Mouse (Mus musculus) brain, adult 2 months (tissue): ENCODE results near the gene Srsf10.

ENCODE experiments used
- DNase-seq: peaks from one replicate; pipeline ENCODE4 v3.0.0; 2011; ENCODE audit warnings: low read depth, low spot score

Gene Srsf10

DNA sequence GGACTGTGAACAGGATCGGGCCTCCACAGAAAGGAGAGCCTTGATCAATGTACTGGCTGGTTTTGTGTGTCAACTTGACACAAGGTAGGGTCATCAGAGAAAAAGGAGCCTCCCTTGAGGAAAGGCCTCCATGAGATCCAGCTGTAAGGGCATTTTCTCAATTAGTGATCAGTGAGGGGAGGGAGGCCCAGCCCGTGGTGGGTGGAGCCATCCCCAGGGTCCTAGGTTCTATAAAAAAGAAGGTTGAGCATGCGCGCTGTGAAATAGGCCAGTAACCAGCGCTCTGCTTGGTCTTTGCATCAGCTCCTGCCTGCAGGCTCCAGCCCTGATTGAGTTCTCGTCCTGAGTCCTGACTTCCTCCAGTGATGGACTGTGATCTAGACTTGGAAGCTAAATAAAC lies 29.0 kb downstream of the Srsf10 start:
- DNase-seq: no peak

DNA sequence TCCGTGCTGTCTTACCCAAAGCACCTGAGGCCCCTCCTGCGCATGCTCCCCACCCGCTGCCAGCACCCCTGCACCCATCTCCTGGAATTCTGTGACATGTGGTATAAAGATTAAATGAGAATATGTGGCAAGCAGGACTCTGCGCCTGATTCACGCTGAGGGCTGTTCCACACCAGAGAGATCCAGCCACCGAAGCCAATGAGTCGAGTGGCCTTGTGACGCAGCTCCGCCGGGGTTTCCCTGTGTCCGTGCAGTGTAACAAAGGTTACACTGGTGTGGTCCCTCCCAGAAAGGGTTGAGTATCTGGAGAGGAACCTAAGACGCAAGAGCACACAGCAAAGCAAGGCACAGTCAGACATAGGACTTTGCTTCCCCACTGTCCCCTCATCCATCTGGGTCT lies 30.1 kb downstream of the Srsf10 start:
- no peak for DNase-seq

DNA sequence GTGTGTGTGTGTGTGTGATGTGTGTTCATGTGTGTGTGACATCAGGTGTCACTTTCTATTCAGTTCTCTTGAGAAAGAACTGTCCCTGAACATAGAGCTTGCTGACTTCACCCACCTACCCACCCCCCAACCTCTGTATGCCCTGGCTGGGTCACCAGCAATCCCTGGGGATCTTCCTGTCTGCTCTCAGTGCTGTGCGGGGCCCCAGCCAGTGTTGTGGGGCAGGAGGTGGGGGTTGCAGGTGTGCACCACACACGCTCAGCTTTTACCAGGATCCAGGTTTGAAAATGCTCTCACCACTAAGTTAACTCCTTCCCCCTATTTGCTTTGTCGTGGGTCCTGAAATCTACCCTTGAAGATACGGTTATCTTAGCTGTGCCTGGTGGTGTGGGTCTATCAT lies 30.6 kb downstream of the Srsf10 start:
- DNase-seq: no peak

DNA sequence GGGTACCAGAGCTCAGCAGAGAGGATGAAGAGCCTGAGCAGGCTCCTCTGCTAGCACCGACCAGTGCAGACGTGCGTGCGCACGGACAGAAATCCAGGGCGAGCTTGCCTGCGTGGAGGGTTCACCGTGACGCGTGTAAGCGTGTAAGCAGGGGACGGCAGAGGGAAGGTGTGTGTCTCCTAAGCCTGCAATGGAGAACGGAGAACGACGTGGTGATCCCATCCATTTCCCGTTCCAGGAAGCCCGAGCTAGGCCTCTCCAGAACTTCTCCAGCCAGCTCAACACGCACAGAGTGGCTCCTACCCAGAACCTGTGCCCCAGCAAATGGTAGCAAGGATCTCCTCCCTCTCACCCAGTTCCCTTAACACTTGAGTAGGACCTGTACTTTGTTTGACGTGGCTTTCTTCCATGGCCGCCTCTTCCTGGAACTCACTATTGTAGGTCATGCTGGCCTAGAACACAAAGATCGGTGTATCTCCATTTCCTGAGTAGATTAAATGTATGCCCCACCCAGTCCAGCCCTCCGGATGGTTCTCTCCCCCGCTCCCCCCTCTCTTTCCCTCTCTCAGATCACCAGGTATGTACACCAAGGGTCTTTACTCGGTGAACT lies 33.0 kb downstream of the Srsf10 start:
- no peak for DNase-seq

DNA sequence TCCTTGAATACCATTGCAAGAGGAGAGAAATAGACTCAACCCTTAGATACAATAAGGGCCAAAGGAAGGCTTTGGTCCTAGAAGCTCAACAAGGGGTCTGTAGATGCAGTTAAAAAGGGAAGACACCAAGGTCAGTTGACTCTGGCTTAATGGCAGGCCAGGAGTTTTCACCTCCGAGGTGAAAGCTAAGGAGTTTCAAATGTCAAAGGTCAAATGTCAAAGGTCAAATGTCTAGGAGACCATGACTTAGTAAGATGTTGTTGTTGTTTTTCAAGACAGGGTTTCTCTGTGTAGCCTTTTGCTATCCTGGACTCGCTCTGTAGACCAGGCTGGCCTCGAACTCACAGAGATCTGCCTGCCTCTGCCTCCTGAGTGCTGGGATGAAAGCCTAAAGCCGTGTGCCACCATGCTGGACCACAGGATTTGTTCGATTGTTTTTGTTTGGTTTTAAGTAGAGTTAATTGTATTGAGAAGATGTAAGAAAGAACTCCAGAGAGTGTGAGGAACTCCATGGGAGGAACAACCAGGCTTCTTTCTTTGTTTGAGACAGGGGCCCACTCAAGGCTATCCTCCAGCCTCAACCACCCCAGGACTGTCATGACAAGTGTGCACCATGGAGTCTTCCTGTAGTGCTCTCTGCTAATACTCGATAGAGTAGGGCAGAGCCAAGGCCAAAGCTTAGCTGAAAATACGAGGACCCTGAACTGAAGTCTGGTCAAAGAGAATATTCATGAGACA lies 33.8 kb downstream of the Srsf10 start:
- no peak for DNase-seq

DNA sequence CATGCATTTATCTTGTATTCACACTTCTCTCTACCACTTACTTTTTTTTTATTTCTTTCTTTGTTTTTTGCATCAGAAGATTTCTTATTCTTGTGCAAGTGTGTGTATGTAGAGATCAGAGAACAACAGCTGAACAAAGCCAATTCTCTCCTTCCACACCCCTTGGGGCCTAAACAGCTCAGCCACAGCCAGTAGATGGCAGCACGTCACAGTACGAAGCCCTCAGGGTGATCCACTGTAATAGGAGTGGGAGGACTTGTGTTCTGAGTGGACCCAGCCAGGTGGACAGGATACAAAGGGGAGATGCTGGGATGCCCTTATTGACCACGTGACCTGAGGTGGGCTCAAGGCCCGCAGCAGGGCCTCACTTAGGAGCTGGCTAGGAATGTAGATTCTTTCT lies 34.3 kb downstream of the Srsf10 start:
- DNase-seq: peak; percentile 89

DNA sequence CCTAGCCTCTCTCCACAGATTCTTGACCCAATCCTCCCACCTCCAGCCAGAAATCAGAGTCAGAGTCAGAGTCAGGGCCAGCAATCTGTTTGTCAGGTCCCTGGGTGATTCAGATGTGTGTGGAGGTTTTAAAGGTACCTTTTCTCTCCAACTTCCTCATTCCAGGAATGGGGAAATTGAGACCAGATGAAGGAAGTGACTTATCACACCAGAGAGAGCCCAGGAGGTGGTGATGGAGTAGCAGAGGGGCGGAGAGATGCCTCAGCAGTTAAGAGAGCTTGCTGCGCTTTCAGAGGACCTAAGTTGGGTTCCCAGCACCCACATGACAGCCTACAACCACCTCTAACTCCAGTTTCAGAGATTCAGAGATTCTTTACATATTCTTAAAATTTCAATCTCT lies 36.0 kb downstream of the Srsf10 start:
- DNase-seq: no peak

DNA sequence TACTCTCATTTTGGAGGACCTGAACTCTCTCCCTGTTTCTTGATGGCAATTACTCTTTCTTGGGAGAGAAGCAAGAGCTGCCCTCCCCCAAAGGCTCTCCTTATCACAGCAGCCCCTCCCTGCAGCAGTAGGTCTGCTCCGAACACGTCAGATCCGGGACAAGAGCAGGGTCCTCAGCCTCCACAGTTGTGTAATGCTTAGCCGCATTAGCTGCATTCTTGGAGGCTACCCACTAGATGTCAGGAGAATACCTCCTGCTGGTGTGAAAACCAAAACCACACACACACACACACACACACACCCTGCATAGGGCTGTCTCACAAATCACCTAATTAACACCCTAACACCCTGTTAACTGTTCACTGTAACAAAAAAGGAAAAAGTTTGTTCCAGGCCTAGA lies 37.3 kb downstream of the Srsf10 start:
- no peak for DNase-seq

DNA sequence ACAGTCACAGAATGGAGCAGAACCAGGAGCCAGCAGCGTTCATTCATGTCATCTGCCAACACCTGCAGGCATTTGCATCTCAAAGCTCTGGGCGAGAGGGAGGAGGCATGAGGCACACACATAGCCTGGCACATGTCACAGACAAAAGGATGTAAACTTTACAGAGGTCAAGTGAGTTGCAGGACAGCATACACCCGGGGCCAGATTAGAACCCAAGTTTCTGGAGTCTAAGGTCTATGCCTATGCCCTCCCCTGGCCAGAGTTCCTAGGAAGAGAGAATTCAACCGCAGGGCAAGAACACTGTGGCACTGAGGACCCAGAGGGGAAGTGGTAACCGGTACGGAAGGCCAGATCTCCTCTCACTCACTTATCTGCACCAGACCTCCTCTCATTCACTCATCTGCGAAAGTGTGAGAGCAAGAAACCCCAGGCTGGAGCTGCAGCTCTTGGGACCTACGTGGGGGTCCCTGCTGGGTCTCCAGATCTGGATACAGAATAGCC lies 39.6 kb downstream of the Srsf10 start, which contains the start of gene Cnr2:
Gene Cnr2, plus strand, starts transcription at position 324 of the 501 bp plus-strand sequence.
- DNase-seq: no peak

DNA sequence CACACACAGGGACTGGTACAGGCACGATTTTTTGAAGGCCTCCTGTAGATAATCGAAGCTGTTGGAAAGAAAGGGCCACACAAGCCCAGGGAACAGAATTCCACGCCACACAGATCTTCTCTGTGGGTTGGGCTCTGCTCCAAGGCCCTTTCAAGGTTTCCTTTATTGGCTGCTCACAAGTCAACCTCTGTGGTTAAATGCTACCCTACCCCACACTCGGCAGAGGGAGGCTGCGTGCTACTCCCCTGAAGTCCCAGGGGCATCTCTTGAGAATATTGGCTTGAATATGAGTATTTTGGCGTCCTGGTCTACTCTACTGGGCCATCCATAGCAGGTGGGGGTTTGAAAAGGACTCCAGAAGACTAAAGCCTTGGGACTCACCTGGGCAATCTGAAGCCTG lies 40.6 kb downstream of the Srsf10 start:
- no peak for DNase-seq

DNA sequence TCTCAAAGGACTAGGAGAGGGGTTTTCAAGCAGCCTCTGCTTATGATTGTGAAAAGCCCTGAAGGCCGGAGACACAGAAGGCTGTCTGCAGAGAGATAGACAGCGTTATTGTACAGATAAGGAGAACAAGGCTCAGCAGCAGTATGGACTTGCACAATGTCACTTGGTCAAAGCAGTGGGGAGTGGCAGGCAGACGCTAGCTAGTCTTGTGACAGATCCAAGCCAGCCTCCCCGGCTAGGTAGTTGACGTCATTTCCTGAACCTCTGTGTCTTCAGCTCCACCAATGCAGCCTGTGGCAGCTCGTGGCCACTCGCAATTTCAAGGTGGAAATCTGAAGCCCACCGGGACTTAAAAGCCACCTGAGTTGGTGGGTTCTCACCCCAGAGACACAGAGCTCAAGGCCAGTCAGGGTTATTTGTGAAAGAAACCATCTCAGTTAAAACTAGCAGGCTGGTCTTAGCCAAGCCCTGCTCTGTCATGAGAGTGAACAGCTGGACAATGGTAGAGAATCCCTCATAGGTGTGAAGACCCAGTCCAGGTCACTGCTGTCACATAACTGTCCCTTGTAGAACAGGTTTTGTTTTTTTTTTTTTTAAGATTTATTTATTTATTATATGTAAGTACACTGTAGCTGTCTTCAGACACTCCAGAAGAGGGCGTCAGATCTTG lies 43.0 kb downstream of the Srsf10 start:
- no peak for DNase-seq

DNA sequence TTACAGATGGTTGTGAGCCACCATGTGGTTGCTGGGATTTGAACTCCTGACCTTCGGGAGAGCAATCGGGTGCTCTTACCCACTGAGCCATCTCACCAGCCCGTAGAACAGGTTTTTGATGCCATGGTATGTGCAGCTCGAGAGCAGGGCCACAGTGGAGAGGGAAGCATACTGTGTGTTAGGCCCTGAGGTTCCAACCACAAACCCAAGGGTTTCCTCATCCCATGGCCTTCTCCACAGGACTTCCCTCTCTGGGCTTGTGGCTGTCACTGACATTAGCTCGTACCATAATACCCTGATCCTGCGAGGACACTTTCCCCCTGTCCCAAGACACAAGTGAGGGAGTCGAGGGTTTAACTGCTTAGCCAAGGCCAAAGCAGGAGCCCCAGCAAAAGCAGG lies 43.5 kb downstream of the Srsf10 start:
- DNase-seq: no peak

DNA sequence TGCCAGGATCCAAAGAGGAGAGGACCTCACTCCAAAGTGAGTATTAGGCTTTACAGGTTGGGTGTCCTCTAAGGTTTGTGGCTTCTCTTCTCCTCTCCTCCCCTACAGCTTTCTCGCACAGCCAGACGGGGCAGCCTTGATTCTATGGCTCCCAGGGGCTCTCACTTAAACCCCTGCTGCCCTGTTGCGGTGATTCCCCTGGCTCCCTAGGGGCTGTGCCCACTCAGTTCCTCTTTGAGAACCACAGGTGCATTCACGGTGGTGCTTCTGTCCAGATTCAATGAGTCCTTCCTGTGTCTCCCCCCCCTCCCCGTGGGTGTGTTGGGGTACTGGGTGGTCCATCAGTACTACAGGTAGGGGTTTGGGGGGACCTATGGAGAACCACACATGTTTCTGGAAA lies 44.5 kb downstream of the Srsf10 start:
- no peak for DNase-seq

DNA sequence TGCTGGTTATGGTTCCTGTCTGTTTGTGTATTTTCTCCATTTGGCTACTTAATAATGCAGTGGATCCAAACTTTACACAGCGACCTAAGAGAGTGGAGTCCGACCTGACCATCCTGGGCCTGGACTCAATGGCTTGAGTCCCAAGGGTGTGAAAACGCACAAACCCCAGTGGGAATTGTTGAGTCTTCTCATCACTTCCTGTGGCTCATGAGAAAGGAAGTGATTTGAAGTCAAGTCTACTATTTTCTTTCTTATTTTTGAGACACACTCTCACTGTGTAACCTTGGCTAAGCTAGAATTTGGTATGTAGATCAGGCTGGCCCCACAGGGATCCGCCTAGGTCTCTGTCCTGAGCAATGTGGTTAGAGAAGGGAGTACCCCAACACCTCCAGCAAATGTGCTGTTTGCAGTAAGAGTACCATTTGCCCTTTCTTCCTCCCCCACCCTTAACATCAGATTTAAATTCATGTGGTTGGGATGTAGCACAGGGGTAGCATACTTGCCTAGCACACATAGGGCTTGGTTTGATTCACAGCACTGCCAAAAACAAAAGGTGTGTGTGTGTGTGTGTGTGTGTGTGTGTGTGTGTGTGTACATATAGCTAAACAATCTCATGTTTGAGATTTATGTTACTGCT lies 47.2 kb downstream of the Srsf10 start:
- no peak for DNase-seq

DNA sequence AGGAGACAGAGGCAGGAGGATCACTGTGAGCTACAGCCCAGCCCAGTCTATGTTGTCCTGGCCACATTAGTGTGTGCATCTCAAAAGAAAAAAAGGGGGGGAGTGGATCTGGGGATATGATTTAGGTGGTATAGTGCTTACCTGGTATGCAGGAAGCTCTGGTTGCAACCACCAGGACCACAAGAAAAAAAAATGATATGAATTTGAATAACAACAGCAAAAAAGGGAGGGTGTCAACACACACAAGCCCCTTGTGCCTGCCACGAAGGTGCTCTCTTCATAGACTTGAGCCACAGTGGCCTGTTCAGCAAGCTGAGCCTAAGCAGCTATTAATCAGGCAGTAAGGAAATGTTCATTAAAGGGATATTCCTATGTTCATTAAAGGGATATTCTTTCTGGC lies 49.3 kb downstream of the Srsf10 start:
- no peak for DNase-seq

DNA sequence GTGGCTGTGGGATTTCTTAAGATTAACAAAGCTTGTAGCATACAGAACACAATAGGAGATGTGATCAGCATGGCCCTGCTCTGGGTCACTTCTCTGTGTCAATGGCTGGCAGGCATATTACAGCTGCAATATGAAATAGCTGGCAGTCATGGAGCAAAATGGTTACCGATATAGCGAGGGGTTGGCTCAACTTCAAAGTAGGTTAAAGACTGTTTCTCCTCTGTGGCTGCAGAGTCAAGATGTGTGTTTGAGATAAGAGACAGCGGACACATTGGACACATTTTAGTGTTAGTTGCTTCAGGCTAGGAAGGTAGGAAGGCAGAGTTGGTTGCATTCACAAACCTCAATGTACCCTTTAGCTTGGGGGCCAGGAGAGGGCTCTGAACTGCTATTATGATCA lies 51.1 kb downstream of the Srsf10 start:
- no peak for DNase-seq

DNA sequence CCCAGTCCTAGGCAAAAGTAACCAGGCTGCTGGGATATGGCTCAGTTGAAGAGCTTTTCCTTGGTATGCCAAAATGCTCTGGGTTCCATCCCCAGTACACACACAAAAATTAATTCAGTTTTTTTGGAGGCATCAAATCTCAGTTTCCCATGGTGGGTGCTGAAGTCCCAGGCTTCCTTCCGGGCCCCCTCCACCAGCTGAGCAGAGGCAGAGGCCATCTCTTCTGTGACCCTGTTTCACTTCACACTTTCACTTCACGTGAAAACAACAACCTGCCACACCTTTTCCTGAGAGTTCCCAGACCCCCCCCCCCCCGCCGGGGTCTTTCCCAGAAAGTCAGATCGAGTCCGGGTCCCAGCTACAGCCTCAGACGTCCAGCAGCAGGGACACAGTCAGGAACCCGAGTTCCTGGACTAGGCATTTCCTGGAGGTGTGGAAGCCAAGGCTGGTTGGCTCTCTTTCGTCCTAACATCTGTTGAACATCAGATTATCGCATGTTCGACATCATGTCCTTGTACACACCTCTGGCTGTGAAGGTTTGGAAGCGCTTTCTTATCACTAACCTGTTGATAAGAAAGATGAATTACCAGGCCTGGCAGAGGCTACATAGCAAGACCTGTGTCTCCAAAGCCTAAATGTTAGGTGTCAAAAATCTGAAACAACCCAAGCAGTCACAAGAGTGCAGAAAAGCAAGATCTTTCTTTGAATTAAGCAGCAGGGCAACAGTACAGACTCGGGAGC lies 53.9 kb downstream of the Srsf10 start:
- no peak for DNase-seq

DNA sequence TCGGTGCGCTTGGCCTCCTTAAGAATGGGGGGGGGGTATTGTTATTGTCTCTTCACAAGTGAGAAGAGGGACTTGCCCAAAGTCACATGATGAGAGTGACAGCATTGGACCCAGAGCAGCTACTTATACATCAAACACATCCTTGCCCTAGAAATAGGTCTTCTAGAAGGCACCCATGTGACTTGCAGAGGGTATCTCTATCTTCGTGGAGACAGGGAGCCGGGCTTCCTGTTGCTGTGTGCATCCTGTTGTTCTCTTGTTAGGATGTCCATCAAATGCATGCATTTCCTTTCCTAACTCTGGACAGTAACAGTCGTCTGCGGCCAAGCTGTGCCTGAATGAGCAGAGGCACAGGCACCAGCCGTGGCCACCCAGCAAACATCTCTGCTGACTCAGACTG lies 56.0 kb downstream of the Srsf10 start:
- no peak for DNase-seq

DNA sequence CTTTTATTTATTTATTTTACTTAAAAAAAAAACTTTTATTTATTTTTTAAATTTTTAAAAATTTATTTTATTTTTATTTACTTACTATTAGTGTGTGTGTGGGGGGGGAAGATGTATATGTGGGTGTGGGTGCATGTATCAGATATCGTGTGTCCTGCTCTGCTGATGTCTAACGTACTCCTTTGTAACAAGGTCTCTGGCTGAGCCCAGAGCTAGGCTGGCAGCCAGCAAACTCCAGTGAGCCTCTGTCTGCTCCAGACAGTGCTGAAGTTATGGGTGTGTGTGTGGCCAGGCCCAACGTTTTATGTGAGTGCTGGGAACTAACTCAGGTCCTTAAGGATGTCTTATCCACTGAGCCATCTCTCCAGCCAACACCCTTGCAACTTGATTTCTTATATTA lies 56.6 kb downstream of the Srsf10 start:
- DNase-seq: no peak

DNA sequence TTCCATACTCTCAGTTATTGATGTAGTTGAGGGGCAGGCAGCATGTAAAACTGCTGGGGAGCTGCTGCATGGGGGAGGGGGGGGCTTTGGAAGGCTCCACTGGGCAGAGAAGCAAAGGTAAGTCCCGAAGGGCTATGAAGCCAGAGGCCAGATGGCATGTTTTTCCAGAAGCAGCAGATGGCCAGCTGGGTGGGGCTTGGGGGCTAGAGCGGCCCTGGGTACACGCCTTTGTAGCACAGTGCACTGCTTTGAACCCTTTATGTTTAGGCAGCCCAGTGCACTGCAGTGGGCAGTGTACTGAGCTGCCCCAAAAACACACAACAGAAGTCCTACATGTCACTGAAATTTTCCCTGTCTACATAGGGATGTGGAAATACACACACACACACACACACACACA lies 57.3 kb downstream of the Srsf10 start:
- DNase-seq: no peak

DNA sequence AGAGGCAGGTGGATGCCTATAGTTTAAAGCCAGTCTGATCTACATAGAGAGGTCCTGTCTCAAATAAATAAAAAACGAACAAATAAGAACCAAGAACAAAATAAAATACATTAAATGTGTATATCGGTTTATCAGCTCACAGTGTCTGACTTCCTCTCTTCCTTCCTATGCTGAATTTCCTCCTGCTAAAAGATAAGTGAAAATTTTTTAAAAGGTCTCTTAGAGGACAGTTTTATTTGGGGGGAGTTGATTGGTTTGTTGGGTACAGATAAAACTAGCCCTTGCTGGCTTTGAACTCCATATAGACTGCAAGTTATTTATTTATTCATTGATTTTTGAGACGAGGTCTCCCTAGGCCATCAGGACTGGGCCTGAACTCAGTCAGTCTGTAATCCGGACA lies 57.9 kb downstream of the Srsf10 start:
- no peak for DNase-seq
